In genomic region chrX:38504846-38505245, GRCm38 (mm10) we compare ENCODE assay signal across 22 mouse cellular contexts. TPM values are rescaled to one million over a fixed set of nuclear protein-coding genes. Genes with fewer than 3 reads are reported as not detected.
DNase-seq lines count a peak whose midpoint lies in the region; ATAC-seq lines count a peak whose summit lies in the region.
"Had no signal": no experiment of that assay in that cellular context is flagged by ENCODE, and none has a peak within 500 bp of the region (broad histone marks: within the 10 kb centered on the region; RNA-seq: fewer than 3 reads in every experiment).

No protein-coding gene starts in this region.

- WGBS in forebrain, embryonic 16.5 days: 89% methylated on average over 13 of the region's 14 CpGs

- no peak overlapping the region for H3K9ac ChIP-seq in forebrain, embryonic 16.5 days (replicated peaks; ENCODE audit: low read depth, low read length)
- H3K9ac ChIP-seq: embryonic facial prominence, embryonic 15.5 days; hindbrain, embryonic 15.5 days; limb, embryonic 12.5 days; liver, postnatal 0 days; midbrain, embryonic 13.5 days had no signal

- H3K4me2 ChIP-seq in forebrain, embryonic 16.5 days (ENCODE audit: low read length): no peak overlapping the region
- H3K4me2 ChIP-seq: embryonic facial prominence, embryonic 15.5 days; hindbrain, embryonic 15.5 days; limb, embryonic 12.5 days; liver, embryonic 11.5 days; midbrain, embryonic 13.5 days had no signal

- no peaks in the 10 kb centered on the region for H3K9me3 ChIP-seq in forebrain, embryonic 16.5 days (ENCODE audit: control insufficient read depth, low read length)
- H3K9me3 ChIP-seq: embryonic facial prominence, embryonic 15.5 days; heart, embryonic 10.5 days; hindbrain, embryonic 15.5 days; limb, embryonic 12.5 days; megakaryocyte, embryonic 14.5 days; midbrain, embryonic 13.5 days had no signal

- no peaks in the 10 kb centered on the region for H3K4me1 ChIP-seq in forebrain, embryonic 16.5 days (replicated peaks; ENCODE audit: control insufficient read depth, insufficient read depth, low read length)
- H3K4me1 ChIP-seq: embryonic facial prominence, embryonic 15.5 days; heart, embryonic 10.5 days; hindbrain, embryonic 15.5 days; limb, embryonic 12.5 days; megakaryocyte, embryonic 14.5 days; midbrain, embryonic 13.5 days had no signal

- H3K27ac ChIP-seq in forebrain, embryonic 16.5 days (ENCODE audit: low read length): no peak overlapping the region
- H3K27ac ChIP-seq: embryonic facial prominence, embryonic 15.5 days; heart, embryonic 10.5 days; hindbrain, embryonic 15.5 days; limb, embryonic 12.5 days; midbrain, embryonic 13.5 days had no signal

- no peaks in the 10 kb centered on the region for H3K27me3 ChIP-seq in forebrain, embryonic 16.5 days (replicated peaks; ENCODE audit: control insufficient read depth, insufficient read depth, low read length)
- H3K27me3 ChIP-seq: CH12.LX; embryonic facial prominence, embryonic 15.5 days; hindbrain, embryonic 15.5 days; limb, embryonic 12.5 days; megakaryocyte, embryonic 14.5 days; midbrain, embryonic 13.5 days had no signal

- intact Hi-C loops in heart, postnatal 25 days (cut with DNase I): no loop called here

- peak; percentile 11 to 15 for DNase-seq in urinary bladder, postnatal 36 days (ENCODE audit: low spot score in 2 of 2)
- DNase-seq in urinary bladder, postnatal 4 days (ENCODE audit: low spot score in 2 of 2): no peak
- DNase-seq in ZHBTc4 (ENCODE audit: low read depth, low spot score): peak; percentile 30
- peak; percentile 76 for DNase-seq in adrenal gland, postnatal 14 days
- DNase-seq in heart, postnatal 25 days (ENCODE audit: low spot score): no peak
- DNase-seq in lung, adult 18-20 months: no peak
- DNase-seq: B cell, adult 2 months; cerebellum, adult 9-11 months; gastrocnemius, postnatal 10 days; kidney, adult 2 months; kidney, postnatal 10 days; liver, postnatal 0 days had no signal

- no peaks in the 10 kb centered on the region for H3K36me3 ChIP-seq in forebrain, embryonic 16.5 days (ENCODE audit: control insufficient read depth, insufficient read depth)
- H3K36me3 ChIP-seq: embryonic facial prominence, embryonic 15.5 days; heart, embryonic 10.5 days; hindbrain, embryonic 15.5 days; limb, embryonic 12.5 days; midbrain, embryonic 13.5 days had no signal

- no peak for ATAC-seq in forebrain, embryonic 16.5 days
- ATAC-seq: forebrain, embryonic 14.5 days; liver, postnatal 0 days; midbrain, embryonic 13.5 days had no signal

- no peak overlapping the region for H3K4me3 ChIP-seq in forebrain, embryonic 16.5 days (replicated peaks; ENCODE audit: low read length)
- H3K4me3 ChIP-seq: embryonic facial prominence, embryonic 15.5 days; heart, embryonic 10.5 days; hindbrain, embryonic 15.5 days; limb, embryonic 12.5 days; megakaryocyte, embryonic 14.5 days; midbrain, embryonic 13.5 days had no signal

RNA-seq across cellular contexts. Expression of gene Lamp2, which starts 48.6 kb away (rescaled TPM):
- 182 and 206 TPM in 2 replicates for total RNA-seq in adrenal gland, postnatal 14 days (2021)
- 46.7 and 55.4 TPM in 2 replicates for polyA plus RNA-seq in forebrain, embryonic 16.5 days (2015; fragmentation: Nextera tagmentation; extraction: Ambion mirVana)
- total RNA-seq in heart, postnatal 25 days (2021): 100 to 1,000 TPM; 124 to 133 TPM

Comparison
In these comparisons a context has a peak if more than half of its experiments do, and no peak if none do; other contexts are left out.
1. DNase-seq: peak in urinary bladder, postnatal 36 days (2 of 2), ZHBTc4 (single experiment) and adrenal gland, postnatal 14 days (single experiment); none in urinary bladder, postnatal 4 days (0 of 2), heart, postnatal 25 days (single experiment) and lung, adult 18-20 months (0 of 2).